In genomic region chr8:11310049-11310448, GRCm38 (mm10) we compare ENCODE assay signal across 14 mouse cellular contexts. TPM values are rescaled to one million over a fixed set of nuclear protein-coding genes. Genes with fewer than 3 reads are reported as not detected.
DNase-seq lines count a peak whose midpoint lies in the region; ATAC-seq lines count a peak whose summit lies in the region.
"Had no signal": no experiment of that assay in that cellular context is flagged by ENCODE, and none has a peak within 500 bp of the region (broad histone marks: within the 10 kb centered on the region; RNA-seq: fewer than 3 reads in every experiment).

No protein-coding gene starts in this region.

- no peak for ATAC-seq in heart, embryonic 13.5 days (ENCODE audit: extremely low read depth, insufficient number of reproducible peaks, low FRiP score, low TSS enrichment)
- ATAC-seq in midbrain, embryonic 13.5 days, result no peak
- ATAC-seq in midbrain, embryonic 11.5 days (ENCODE audit: low FRiP score), result no peak
- ATAC-seq: forebrain, embryonic 14.5 days had no signal

- H3K27me3 ChIP-seq in heart, embryonic 13.5 days (replicated peaks), result no peaks in the 10 kb centered on the region
- peaks cover 71% of the 10 kb centered on the region for H3K27me3 ChIP-seq in midbrain, embryonic 13.5 days
- peaks cover 59% of the 10 kb centered on the region for H3K27me3 ChIP-seq in midbrain, embryonic 11.5 days (ENCODE audit: control insufficient read depth, insufficient read depth, low read length)
- H3K27me3 ChIP-seq in limb, embryonic 10.5 days (ENCODE audit: low read depth, poor library complexity, severe bottlenecking), result peaks cover 6% of the 10 kb centered on the region; the same call in 1 of the 2 replicates

- peak overlapping the region; percentile 91 for H3K4me2 ChIP-seq in heart, embryonic 13.5 days
- H3K4me2 ChIP-seq in midbrain, embryonic 13.5 days (replicated peaks), result peak overlapping the region; percentile 17; the same call in 1 of the 2 replicates
- no peak overlapping the region for H3K4me2 ChIP-seq in midbrain, embryonic 11.5 days

- no peaks in the 10 kb centered on the region for H3K9me3 ChIP-seq in heart, embryonic 13.5 days
- H3K9me3 ChIP-seq in midbrain, embryonic 13.5 days, result no peaks in the 10 kb centered on the region
- no peaks in the 10 kb centered on the region for H3K9me3 ChIP-seq in midbrain, embryonic 11.5 days (ENCODE audit: control insufficient read depth, low read length)
- H3K9me3 ChIP-seq in limb, embryonic 10.5 days (replicated peaks), result no peaks in the 10 kb centered on the region
- H3K9me3 ChIP-seq: midbrain, embryonic 12.5 days had no signal

- WGBS in heart, embryonic 13.5 days, result 55% methylated on average over 2 of the region's 2 CpGs
- WGBS in midbrain, embryonic 13.5 days, result 74% methylated on average over 2 of the region's 2 CpGs
- 62% methylated on average over 2 of the region's 2 CpGs for WGBS in midbrain, embryonic 11.5 days
- WGBS in limb, embryonic 10.5 days, result 65% methylated on average over 2 of the region's 2 CpGs

- H3K27ac ChIP-seq in heart, embryonic 13.5 days (replicated peaks), result peak overlapping the region; percentile 22; the same call in 1 of the 2 replicates
- no peak overlapping the region for H3K27ac ChIP-seq in midbrain, embryonic 13.5 days
- H3K27ac ChIP-seq in midbrain, embryonic 11.5 days (ENCODE audit: low read depth, low read length), result no peak overlapping the region
- no peak overlapping the region; the same call in 1 of the 2 replicates for H3K27ac ChIP-seq in limb, embryonic 10.5 days
- H3K27ac ChIP-seq: midbrain, embryonic 12.5 days had no signal

- H3K36me3 ChIP-seq in heart, embryonic 13.5 days, result peaks cover 22% of the 10 kb centered on the region
- no peaks in the 10 kb centered on the region for H3K36me3 ChIP-seq in midbrain, embryonic 13.5 days
- no peaks in the 10 kb centered on the region for H3K36me3 ChIP-seq in midbrain, embryonic 11.5 days (ENCODE audit: control insufficient read depth, insufficient read depth, low read length)
- H3K36me3 ChIP-seq in limb, embryonic 10.5 days, result peaks cover 30% of the 10 kb centered on the region
- H3K36me3 ChIP-seq: midbrain, embryonic 12.5 days had no signal

- peak overlapping the region; percentile 98 for H3K9ac ChIP-seq in heart, embryonic 13.5 days
- no peak overlapping the region for H3K9ac ChIP-seq in midbrain, embryonic 13.5 days (replicated peaks)
- no peak overlapping the region for H3K9ac ChIP-seq in midbrain, embryonic 11.5 days (ENCODE audit: low read length)
- H3K9ac ChIP-seq: midbrain, embryonic 12.5 days had no signal

- H3K4me1 ChIP-seq in heart, embryonic 13.5 days, result peaks cover 62% of the 10 kb centered on the region
- peaks cover 36% of the 10 kb centered on the region for H3K4me1 ChIP-seq in midbrain, embryonic 13.5 days (replicated peaks)
- H3K4me1 ChIP-seq in midbrain, embryonic 11.5 days (ENCODE audit: control insufficient read depth, insufficient read depth, low read length), result peaks cover 26% of the 10 kb centered on the region
- H3K4me1 ChIP-seq in limb, embryonic 10.5 days, result peaks cover 76% of the 10 kb centered on the region

- no peak for DNase-seq in heart, postnatal 10 days
- DNase-seq in midbrain, embryonic 11.5 days (ENCODE audit: low spot score, missing footprints), result no peak
- DNase-seq in limb, embryonic 10.5 days (ENCODE audit: low spot score), result no peak
- no peak for DNase-seq in embryo, embryonic 10 days (ENCODE audit: low spot score)
- no peak for DNase-seq in ovary, postnatal 10 days (ENCODE audit: low spot score)
- DNase-seq in retina, embryonic 14.5 days (ENCODE audit: low spot score), result no peak
- DNase-seq: cerebellum, adult 9-10 months; kidney, postnatal 25 days; liver; thymus, postnatal 36 days had no signal

- intact Hi-C loops in heart, postnatal 10 days (cut with DNase I), result loop anchor here (5.0 kb wide), 1 partner anchor 33 kb away; no protein-coding TSS in a partner anchor

- peak overlapping the region; percentile 84 for H3K4me3 ChIP-seq in heart, embryonic 13.5 days
- H3K4me3 ChIP-seq in midbrain, embryonic 13.5 days (replicated peaks), result no peak overlapping the region
- H3K4me3 ChIP-seq in midbrain, embryonic 11.5 days (ENCODE audit: low read depth, low read length), result no peak overlapping the region
- H3K4me3 ChIP-seq in limb, embryonic 10.5 days, result peak overlapping the region; percentile 21
- H3K4me3 ChIP-seq: midbrain, embryonic 12.5 days had no signal

RNA-seq across cellular contexts. Expression of gene Col4a2, which starts 2.6 kb away (rescaled TPM):
- polyA plus RNA-seq in heart, embryonic 13.5 days (2015; fragmentation: Nextera tagmentation; extraction: Ambion mirVana), result 66.9 and 71.5 TPM in 2 replicates
- total RNA-seq in heart, postnatal 10 days (2021), result 100 to 1,000 TPM; 697 to 713 TPM
- 28.6 and 39.1 TPM in 2 replicates for polyA plus RNA-seq in midbrain, embryonic 13.5 days (2015; fragmentation: Nextera tagmentation; extraction: Ambion mirVana)
- 28.5 and 34.1 TPM in 2 replicates for polyA plus RNA-seq in midbrain, embryonic 11.5 days (2014; fragmentation: Nextera tagmentation; extraction: Ambion mirVana)
- polyA plus RNA-seq in limb, embryonic 10.5 days (2016; fragmentation: Nextera tagmentation; extraction: Ambion mirVana), result 53.0 and 53.6 TPM in 2 replicates

RNA-seq across cellular contexts. Expression of gene Col4a1, which starts 2.6 kb away (rescaled TPM):
- 164 TPM in 2 replicates for polyA plus RNA-seq in heart, embryonic 13.5 days (2015; fragmentation: Nextera tagmentation; extraction: Ambion mirVana)
- total RNA-seq in heart, postnatal 10 days (2021), result 1,000 to 10,000 TPM; 1,260 to 1,378 TPM
- polyA plus RNA-seq in midbrain, embryonic 13.5 days (2015; fragmentation: Nextera tagmentation; extraction: Ambion mirVana), result 61.4 and 83.4 TPM in 2 replicates
- polyA plus RNA-seq in midbrain, embryonic 11.5 days (2014; fragmentation: Nextera tagmentation; extraction: Ambion mirVana), result 105 and 115 TPM in 2 replicates
- 141 and 145 TPM in 2 replicates for polyA plus RNA-seq in limb, embryonic 10.5 days (2016; fragmentation: Nextera tagmentation; extraction: Ambion mirVana)

Comparison
In these comparisons a context has a peak if more than half of its experiments do, and no peak if none do; other contexts are left out.
1. H3K4me3 ChIP-seq: peak in heart, embryonic 13.5 days (single experiment) and limb, embryonic 10.5 days (single experiment); none in midbrain, embryonic 13.5 days (single experiment) and midbrain, embryonic 11.5 days (single experiment).